Mouse (Mus musculus): ENCODE measurements around the gene Ccdc182.

Ccdc182 gene

GRCm38 (mm10) chr11:88328813-88329595 lies 35.1 kb downstream of the Ccdc182 start:
- no peak for ATAC-seq (ENCODE audit: low TSS enrichment)

GRCm38 (mm10) chr11:88330799-88331198 lies 36.9 kb downstream of the Ccdc182 start:
- no peak for ATAC-seq (ENCODE audit: low TSS enrichment)

GRCm38 (mm10) chr11:88331722-88332121 lies 37.9 kb downstream of the Ccdc182 start:
- no peak for ATAC-seq (ENCODE audit: low TSS enrichment)

GRCm38 (mm10) chr11:88332309-88332934 lies 38.6 kb downstream of the Ccdc182 start:
- ATAC-seq (ENCODE audit: low TSS enrichment): no peak

GRCm38 (mm10) chr11:88334893-88335292 lies 41.0 kb downstream of the Ccdc182 start:
- ATAC-seq (ENCODE audit: low TSS enrichment): no peak

GRCm38 (mm10) chr11:88337926-88338325 lies 44.1 kb downstream of the Ccdc182 start:
- ATAC-seq (ENCODE audit: low TSS enrichment): no peak

All from frontal cortex, adult (tissue).